Mouse (Mus musculus) mouse embryonic stem cell (cell line): ENCODE data around the gene Pi4ka.

Experiments
- in situ Hi-C, 2 experiments: fragments of 300-500 bp; cut with MboI; formaldehyde crosslinking; loops; 1 replicate in 1 of 2; 3 replicates in 1 of 2; pipeline ENCODE4 v1.14.3; 2019 to 2020; ENCODE audit warnings: low sequenced_read_pairs in 2 of 2, low pct_unique_long_range_greater_than_20kb in 1 of 2, mixed read lengths in 1 of 2; ENCODE audit not compliant: unreplicated experiment in 1 of 2

Gene Pi4ka

DNA sequence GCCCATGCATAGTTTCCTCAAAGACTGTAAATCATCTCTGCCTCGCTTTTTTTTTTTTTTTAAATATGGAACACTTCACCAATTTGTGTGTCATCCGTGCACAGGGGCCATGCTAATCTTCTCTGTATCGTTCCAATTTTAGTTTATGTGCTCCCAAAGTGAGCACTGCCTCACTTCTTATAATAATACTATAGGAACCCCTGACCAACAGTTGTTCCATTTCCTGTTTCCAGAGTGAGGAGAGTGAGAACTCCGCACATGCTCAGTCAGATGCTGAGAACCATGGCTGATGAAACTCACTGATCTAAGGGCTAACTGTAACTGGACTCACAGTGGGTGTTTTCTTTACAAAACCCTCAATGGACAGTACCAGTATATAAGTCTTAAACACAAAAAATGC is 64.3 kb downstream of the Pi4ka start:
- in situ Hi-C loops: no loop called here

DNA sequence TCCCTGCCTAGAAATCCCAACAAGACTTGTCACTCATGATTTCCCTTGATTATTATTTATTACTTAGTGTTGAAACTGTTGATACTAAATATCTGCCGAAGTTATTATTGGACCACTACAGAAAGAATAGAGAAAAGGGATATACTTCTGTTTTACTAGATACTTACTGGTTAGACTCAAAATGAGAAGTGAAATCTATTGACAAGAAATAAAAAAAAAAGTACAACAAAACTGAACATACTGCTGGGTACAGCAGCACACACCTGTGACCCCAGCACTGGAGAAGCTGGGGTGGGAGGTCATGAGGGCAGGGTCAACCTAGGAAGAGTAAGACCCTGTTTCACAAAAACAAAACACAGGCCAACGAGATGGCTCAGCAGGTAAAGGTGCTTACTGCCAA is 65.4 kb downstream of the Pi4ka start:
- in situ Hi-C loops: no loop called here

GRCm38 (mm10) chr16:17339701-17340100 is 66.4 kb downstream of the Pi4ka start:
- in situ Hi-C loops: no loop called here

DNA sequence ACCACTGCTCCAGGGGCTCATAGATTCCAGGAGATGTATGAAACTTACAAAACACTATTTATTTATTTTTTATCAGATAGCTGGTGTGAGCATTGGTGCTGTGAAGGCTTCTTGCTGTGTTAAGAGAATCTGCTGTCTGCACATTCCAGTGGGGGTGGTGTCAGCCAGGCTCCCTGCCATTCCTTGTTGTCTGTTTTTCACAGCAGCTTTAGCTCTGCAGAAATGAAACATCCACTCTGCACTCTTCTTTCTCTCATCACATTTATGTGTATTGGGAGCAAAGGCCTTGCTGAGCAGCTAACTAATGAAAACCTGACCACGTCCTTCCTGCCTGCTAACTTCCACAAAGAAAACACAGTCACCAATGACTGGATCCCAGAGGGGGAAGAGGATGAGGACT is 70.0 kb downstream of the Pi4ka start:
- in situ Hi-C loops: no loop called here

GRCm38 (mm10) chr16:17334574-17334973 is 71.5 kb downstream of the Pi4ka start:
- in situ Hi-C loops: no loop called here

GRCm38 (mm10) chr16:17331855-17332254 is 74.3 kb downstream of the Pi4ka start:
- in situ Hi-C loops: no loop called here

DNA sequence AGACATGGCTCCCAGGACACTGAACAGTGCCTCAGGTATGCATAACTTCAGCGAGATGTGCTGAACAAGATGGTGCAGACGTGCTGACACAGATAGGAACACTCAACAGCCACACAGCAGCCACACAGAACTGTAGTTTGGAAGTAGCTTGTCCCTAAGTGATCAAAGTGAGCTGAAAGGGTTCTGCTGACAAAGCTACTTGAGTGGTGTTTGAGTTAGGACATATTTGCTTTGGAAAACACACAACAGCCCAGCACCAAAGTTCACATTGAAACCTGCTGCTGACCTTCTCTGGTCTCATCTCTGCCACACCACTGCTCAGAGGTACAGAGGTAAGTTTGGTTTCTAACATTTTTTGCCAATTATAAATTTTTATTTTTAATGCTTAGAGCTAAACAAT is 75.0 kb downstream of the Pi4ka start, which contains the start of gene Serpind1:
Serpind1 (plus strand) TSS at position 256 of the 400 bp plus-strand sequence.
- in situ Hi-C loops: no loop called here

DNA sequence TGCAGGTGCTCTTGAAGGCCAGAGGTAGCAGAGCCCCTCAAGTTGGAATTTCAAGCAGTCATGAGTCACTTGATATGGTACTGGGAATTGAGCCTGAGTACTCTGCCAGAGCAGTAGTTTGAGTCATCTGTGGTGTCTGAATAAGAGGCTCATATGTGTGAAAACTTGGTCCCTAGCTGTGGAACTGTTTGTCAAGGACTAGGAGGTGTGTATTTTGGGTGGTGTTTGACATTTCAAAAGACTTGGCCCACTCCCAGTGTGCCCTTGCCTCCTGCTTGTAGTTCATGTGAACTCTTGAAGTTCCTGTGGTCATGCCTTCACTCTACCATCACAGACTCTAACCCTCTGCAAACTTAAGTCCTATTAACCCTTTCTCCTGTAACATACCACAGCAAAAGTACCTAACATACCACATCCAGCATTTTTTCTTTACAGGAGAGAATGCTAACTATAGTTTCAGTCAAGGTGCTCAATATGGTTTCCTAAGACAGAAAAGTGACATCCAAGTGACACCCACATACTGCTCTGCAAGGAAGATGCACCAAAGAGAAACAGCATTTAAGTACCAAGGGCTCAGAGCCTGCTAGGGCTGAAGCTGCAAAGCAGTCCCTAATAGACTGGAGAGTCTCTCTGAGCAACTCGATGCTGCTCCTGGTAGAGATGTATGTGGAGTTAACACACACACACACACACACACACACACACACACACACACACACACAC is 76.1 kb downstream of the Pi4ka start:
- in situ Hi-C loops: no loop called here

- in situ Hi-C loops: no loop called here
These were observed 80.0 kb downstream of the Pi4ka start for GRCm38 (mm10) chr16:17326064-17326463.

DNA sequence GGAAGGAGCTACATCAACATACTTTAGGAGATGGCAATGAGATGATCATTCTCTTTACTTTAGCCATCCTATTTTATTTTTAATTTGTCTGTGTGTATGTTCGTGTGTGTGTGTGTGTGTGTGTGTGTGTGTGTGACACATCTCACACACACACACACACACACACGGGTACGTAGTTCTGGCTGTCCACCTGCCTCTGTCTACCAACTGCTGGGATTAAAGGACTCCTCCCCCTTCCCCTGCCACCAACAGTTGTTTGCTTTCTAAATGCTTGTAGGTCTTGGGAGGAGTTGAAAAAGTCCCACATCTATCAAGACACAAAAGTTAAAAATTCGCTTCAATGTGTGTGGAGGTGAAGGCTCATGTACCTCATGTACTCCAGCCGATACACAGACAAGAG is 81.4 kb downstream of the Pi4ka start:
- in situ Hi-C loops: no loop called here

DNA sequence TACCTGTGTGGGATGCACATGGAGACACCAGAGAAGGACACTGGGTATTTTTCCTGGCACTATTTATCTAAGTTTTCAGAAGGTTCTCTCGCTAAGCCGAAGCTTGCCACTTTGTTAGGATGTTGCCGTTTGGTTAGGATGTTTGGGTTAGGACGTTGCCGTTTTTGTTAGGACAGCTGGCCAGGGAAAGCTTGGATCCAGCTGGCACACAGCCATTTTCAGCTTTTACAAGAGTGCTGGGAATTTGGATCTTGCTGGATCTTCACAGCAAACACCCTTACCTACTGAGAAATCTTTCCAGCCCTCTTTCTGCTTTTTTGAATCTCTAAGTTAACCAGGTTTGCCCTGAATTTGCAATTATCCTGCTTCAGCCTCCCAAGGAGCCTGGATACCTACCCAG is 84.6 kb downstream of the Pi4ka start:
- in situ Hi-C loops: no loop called here

- in situ Hi-C loops: no loop called here
These were observed 89.6 kb downstream of the Pi4ka start for GRCm38 (mm10) chr16:17316554-17316953.

DNA sequence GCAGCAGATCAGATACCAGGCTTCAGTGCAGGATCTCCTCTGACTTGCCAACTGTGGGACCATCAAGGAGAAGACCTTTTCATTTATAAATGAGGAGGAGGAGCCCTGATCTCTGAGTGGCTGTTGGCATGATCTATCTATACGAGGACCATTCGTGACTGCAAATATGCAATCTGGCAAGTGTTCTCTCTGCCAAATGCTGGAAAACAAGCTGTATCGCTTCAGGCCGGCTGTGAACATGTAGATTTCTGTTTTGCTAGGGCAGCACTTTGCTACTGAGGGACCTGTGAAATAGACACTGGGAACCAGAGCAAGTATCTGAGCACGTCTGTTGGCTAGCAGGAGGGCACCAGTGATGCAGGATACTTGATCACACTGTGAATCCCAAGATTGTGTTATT is 93.6 kb downstream of the Pi4ka start:
- in situ Hi-C loops: no loop called here

DNA sequence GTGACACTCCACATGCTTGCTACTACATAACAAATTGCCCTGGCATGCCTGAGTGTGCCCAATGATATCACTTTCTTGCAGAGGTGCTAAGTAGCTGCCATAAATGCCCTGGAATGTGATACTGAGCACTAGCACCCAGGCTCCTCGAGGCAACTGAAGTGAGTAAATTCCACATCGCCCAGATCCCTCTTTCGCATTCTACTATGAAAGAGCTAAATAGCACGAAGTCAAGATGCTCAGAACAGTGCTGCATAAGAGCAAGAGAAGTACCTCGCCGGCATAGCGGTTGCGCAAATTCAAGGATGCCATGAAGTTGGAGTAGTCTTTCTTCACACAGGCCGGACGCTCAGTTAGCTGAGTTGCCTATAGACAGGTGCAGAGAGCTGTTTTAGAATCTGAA is 97.1 kb downstream of the Pi4ka start:
- in situ Hi-C loops: no loop called here

GRCm38 (mm10) chr16:17307461-17307860 is 98.7 kb downstream of the Pi4ka start:
- in situ Hi-C loops: no loop called here

- in situ Hi-C loops: no loop called here
These were observed 102.4 kb downstream of the Pi4ka start for GRCm38 (mm10) chr16:17303521-17304245.

DNA sequence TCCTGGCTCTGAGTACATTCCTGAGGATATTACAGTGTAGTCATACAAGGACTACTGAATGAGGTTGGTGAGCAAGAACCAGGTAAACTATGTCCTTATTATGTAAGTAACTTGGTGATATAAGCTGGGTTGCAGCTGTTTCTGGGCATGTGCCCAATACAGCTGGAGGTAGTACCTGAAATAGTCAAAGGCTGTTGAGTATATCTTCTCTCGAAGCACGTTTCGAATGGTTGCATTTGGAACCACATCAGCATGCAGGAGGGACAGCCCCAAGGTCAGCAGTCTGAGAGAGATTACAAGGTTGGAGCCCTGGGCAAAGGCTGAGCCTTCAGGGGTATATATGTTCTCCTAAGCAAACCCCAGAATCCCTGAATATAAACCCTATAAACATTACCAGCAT is 105.3 kb downstream of the Pi4ka start:
- in situ Hi-C loops: no loop called here

- in situ Hi-C loops: no loop called here
These were observed 113.4 kb downstream of the Pi4ka start for GRCm38 (mm10) chr16:17292751-17293150.

GRCm38 (mm10) chr16:17291016-17291415 is 115.1 kb downstream of the Pi4ka start:
- in situ Hi-C loops: no loop called here

GRCm38 (mm10) chr16:17287103-17287502 is 119.0 kb downstream of the Pi4ka start:
- in situ Hi-C loops: no loop called here
